Mouse (Mus musculus): ENCODE measurements around the gene Schip1.

Gene Schip1

GRCm38 (mm10) chr3:68592575-68592974 lies 528.0 kb downstream of the Schip1 start:
- DNase-seq: no peak

- no peak for DNase-seq
Measured at GRCm38 (mm10) chr3:68593073-68593867, 528.7 kb downstream of the Schip1 start.

GRCm38 (mm10) chr3:68595316-68595925 lies 530.8 kb downstream of the Schip1 start:
- no peak for DNase-seq

GRCm38 (mm10) chr3:68596938-68597337 lies 532.3 kb downstream of the Schip1 start:
- DNase-seq: no peak

- DNase-seq: no peak
Measured at GRCm38 (mm10) chr3:68602891-68603290, 538.3 kb downstream of the Schip1 start.

GRCm38 (mm10) chr3:68604467-68604866 lies 539.9 kb downstream of the Schip1 start:
- DNase-seq: no peak

GRCm38 (mm10) chr3:68604962-68605361 lies 540.4 kb downstream of the Schip1 start:
- DNase-seq: no peak

GRCm38 (mm10) chr3:68605942-68606603 lies 541.5 kb downstream of the Schip1 start:
- no peak for DNase-seq

GRCm38 (mm10) chr3:68606730-68607129 lies 542.1 kb downstream of the Schip1 start:
- DNase-seq: no peak

GRCm38 (mm10) chr3:68607336-68607735 lies 542.7 kb downstream of the Schip1 start:
- DNase-seq: no peak

- DNase-seq: no peak
Measured at GRCm38 (mm10) chr3:68608848-68609497, 544.4 kb downstream of the Schip1 start.

- DNase-seq: no peak
Measured at GRCm38 (mm10) chr3:68610011-68610410, 545.4 kb downstream of the Schip1 start.

GRCm38 (mm10) chr3:68610598-68611261 lies 546.1 kb downstream of the Schip1 start:
- DNase-seq: no peak

- DNase-seq: no peak
Measured at GRCm38 (mm10) chr3:68615042-68615810, 550.6 kb downstream of the Schip1 start.

GRCm38 (mm10) chr3:68616363-68616762 lies 551.8 kb downstream of the Schip1 start:
- DNase-seq: no peak

GRCm38 (mm10) chr3:68617708-68618107 lies 553.1 kb downstream of the Schip1 start:
- DNase-seq: no peak

GRCm38 (mm10) chr3:68619097-68619496 lies 554.5 kb downstream of the Schip1 start:
- no peak for DNase-seq

- DNase-seq: no peak
Measured at GRCm38 (mm10) chr3:68621971-68622370, 557.4 kb downstream of the Schip1 start.

GRCm38 (mm10) chr3:68623036-68623435 lies 558.4 kb downstream of the Schip1 start:
- DNase-seq: no peak

GRCm38 (mm10) chr3:68624471-68624870 lies 559.9 kb downstream of the Schip1 start:
- DNase-seq: no peak

- no peak for DNase-seq
Measured at GRCm38 (mm10) chr3:68630261-68630660, 565.7 kb downstream of the Schip1 start.

GRCm38 (mm10) chr3:68630821-68631220 lies 566.2 kb downstream of the Schip1 start:
- no peak for DNase-seq
